Mouse (Mus musculus) bone marrow, adult 2 months (tissue): ENCODE results near the gene Ascl2. TPM values are rescaled to one million over a fixed set of nuclear protein-coding genes. Genes with fewer than 3 reads are reported as not detected.

Source experiments
- H3K27ac ChIP-seq: fragments of 200-500 bp; 2 replicates; pipeline ENCODE4 v1.5.1; 2012; ENCODE audit warnings: low read depth, mild to moderate bottlenecking, control low read depth, inconsistent platforms, low read length; ENCODE audit not compliant: control insufficient read depth, poor library complexity, insufficient read depth
- H3K4me1 ChIP-seq: fragments of 200-500 bp; 2 replicates; pipeline ENCODE4 v1.6.1; 2011; ENCODE audit warnings: low read length; ENCODE audit not compliant: control insufficient read depth, insufficient read depth
- H3K4me3 ChIP-seq: fragments of 200-500 bp; replicated peaks from 2 replicates; pipeline ENCODE3; 2011; ENCODE audit warnings: mild to moderate bottlenecking, low read depth, low read length, control low read depth; ENCODE audit not compliant: control insufficient read depth
- CTCF ChIP-seq: fragments of 200-500 bp; IDR thresholded peaks from 2 replicates; pipeline ENCODE4 v1.5.1; 2011; ENCODE audit warnings: low read length, control low read depth; ENCODE audit not compliant: control insufficient read depth, insufficient read depth
- POLR2A ChIP-seq: fragments of 200-500 bp; IDR thresholded peaks from 2 replicates; pipeline ENCODE4 v1.6.1; 2011; ENCODE audit warnings: low read depth, mild to moderate bottlenecking, control low read depth, low read length, borderline replicate concordance; ENCODE audit not compliant: control insufficient read depth
- WGBS: fragments of 180-500 bp; shearing (Covaris S2); methylation state at CpG from one replicate; pipeline ENCODE4 v1.1.7; 2018; 5-methylcytosine and 5-hydroxymethylcytosine counted together
- polyA plus RNA-seq: library from polyadenylated mRNA; stranded (reverse); fragments of >200 nt; gene quantifications from 2 replicates; pipeline ENCODE4 v1.2.4, GENCODE M21; 2011; ENCODE audit warnings: low replicate concordance; ENCODE audit not compliant: missing spikeins, insufficient read depth, insufficient read length

Gene Ascl2
- polyA plus RNA-seq: 0.61 TPM in 1 of 2 replicates, not detected in the other

DNA sequence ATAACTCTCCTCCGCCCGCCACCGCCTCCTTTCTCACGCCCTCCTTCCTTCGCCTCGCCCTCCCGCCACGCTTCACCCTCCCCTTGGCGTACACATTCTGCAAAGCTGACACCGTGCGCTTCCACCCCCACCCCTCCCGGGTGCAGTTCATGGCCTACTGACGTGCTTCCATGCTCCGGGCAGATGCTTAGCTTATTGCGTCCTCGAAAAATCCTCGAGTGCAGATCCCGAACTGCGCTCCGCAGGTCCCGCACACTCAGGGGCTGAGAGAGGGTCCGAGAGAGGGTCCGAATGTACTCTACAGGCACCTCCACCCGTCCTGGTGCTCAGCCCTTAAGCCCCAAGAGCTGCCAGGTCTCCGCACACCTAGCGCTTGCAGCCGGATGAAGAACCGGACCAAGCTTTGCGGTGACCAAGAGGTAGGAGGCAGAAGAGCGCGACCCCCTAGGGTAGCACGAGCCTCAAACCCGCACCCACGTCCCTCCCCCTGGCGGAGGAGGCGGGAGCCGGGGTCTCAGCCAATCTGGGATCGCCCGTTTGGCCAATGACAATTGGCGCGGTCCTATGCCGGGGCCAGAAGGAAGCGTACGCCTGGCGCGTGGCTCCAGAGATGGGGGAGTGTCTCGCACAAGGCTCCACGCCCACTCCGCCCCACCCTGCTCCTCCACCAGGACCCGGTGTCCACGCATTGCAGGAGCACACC is at the start of gene Ascl2:
Gene Ascl2, minus strand, starts transcription at position 456 of the 703 bp plus-strand sequence.
- Histone ChIP-seq H3K4me1 (peaks cover 6% of the 10 kb centered on the region), H3K27ac (peak within 1 kb of the TSS; percentile 75; the same call in 1 of the 2 replicates), H3K4me3 (peak within 1 kb of the TSS; percentile 53)
- WGBS: 3% methylated on average over 51 of the region's 51 CpGs
- TF ChIP-seq POLR2A: no peak
- TF ChIP-seq CTCF: no peak

DNA sequence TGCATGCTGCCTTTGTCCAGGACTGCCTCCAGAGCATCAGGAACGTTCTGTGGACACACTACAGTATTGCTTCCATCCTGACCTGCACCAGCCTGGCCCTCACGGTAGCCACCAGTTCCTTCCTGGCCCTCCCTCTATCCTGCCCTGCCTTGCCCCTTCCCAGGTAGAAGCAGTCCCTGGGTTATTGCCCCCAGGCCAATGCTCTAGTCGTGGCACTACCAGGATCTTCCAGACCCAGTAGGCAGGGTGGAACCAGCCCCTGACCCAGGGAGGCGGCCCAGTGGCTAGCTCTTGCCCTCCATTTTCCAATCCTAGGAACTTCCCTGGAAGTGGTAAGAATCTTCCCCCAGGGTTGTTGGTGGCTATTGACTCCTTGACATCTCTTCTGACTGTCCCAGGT is 48.1 kb upstream of the Ascl2 start:
- no peak for TF ChIP-seq CTCF
- TF ChIP-seq POLR2A: 0 out of 2 replicates have a peak, but pooled peaks have one; percentile 23
- no peak overlapping the region; the same call in 1 of the 2 replicates for H3K27ac ChIP-seq
- H3K4me1 ChIP-seq: no peaks in the 10 kb centered on the region; the same call in 1 of the 2 replicates
- H3K4me3 ChIP-seq: no peak overlapping the region
- WGBS: 86% methylated on average over 4 of the region's 4 CpGs

DNA sequence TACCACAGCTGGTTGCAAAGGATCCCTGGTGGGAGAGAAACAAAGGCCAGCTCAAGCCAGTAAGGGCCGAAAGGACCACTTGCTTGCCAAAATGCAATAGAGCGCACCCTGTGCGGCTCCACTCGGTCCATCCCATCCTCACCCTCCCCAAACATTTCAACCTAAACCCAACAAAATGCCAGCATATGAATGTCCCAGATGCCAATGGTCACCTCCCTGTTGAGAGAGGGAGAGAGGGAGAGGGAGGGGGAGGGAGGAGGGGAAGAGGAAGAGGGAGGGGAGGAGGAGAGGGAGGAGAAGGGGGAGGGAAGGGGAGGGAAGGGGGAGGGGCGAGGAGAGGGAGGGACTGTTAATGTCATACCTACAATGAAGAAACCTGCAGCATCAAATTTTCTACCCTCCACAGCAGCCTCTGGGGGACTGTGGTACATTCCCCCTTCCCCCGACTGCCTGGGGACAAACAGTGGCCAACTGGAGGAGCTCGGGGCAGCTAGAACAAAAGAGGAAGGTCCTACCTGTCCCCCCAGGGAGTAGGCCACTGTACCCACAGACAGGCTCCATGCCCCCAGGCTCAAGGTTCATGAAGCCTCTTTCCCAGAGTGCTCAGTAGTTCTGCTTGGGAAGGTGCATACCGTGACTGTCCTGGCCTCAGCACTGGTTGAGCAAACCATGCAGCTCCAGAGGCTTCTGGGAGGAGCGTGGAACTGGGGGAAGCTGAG is 47.5 kb upstream of the Ascl2 start:
- TF ChIP-seq CTCF (no peak), POLR2A (no peak)
- Histone ChIP-seq H3K27ac (no peak overlapping the region; the same call in 1 of the 2 replicates), H3K4me1 (no peaks in the 10 kb centered on the region; the same call in 1 of the 2 replicates), H3K4me3 (no peak overlapping the region)
- WGBS: 53% methylated on average over 9 of the region's 9 CpGs

DNA sequence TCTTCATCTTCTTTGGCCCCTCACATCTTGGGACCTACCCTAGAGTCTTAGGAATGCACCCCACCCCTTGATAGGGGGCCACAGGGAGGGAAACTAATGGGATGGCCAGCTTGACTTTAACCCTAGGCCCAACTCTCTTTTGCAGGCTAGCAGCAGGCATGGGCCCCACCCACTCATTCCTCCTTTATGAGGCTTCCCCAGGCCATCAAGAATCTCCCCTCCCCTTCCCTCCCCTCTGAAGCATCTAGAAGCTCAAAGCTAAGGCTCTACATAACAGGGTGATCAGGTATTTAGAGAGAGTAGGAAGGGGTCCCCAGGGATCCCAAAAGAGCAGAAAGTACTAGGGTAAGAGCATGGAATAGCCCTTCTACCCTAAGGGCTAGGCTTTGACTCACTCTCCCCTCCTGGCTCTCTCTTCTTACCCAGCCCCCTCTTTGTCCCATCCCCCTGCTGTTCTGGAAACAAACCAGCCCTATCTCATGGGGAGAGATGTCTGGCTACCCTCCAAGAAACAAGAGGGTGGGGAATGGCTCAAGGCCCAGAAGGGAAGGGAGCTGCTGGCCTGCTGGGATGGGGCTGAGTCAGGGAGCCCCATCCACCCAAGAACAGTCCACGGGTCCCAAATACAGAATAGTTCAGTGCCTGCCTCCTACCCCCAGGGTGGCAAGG is 46.8 kb upstream of the Ascl2 start:
- TF ChIP-seq CTCF: no peak
- no peak for TF ChIP-seq POLR2A
- Histone ChIP-seq H3K4me1 (no peaks in the 10 kb centered on the region; the same call in 1 of the 2 replicates), H3K4me3 (no peak overlapping the region), H3K27ac (no peak overlapping the region)
- WGBS: 20% methylated on average over 1 of the region's 1 CpGs

DNA sequence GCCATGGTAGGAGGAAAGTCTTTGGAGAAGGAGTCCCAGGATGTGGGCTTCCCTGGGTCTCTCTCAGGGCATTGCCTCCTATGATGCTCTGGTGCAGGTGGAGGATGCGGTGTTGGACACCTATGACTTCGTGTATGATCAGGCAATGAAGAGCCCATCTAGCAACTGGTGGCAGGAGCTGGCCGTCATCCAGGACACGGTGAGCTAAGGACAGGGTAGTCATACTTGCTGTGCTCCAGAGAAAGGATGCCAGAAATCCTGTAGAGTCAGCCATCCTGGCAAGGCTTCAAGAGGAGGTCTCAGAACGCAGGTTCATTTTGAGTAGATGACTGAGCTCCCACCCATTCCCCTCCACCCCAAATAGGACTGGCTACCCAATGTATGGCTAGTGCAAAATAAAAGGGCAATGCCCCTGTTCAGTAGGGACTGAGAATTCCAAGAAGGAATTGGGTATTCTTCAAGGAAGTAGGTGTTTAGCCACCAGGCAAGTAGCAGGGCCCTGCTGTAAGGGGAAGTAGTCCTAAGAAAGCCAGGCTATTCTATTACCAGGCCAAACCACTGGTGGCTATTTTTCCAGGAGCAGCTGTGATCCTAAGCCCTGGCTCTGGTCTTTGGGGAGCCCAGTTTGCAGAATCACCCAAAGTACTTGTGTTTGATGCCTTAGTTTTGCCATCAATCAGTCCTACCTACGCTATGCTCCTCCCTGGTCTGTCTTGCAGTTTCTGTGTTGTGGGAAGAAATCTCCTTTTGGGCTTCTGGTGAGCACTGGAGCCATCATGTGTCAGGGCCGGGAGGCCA is 46.0 kb upstream of the Ascl2 start:
- H3K27ac ChIP-seq: no peak overlapping the region
- no peaks in the 10 kb centered on the region; the same call in 1 of the 2 replicates for H3K4me1 ChIP-seq
- WGBS: 62% methylated on average over 7 of the region's 7 CpGs

DNA sequence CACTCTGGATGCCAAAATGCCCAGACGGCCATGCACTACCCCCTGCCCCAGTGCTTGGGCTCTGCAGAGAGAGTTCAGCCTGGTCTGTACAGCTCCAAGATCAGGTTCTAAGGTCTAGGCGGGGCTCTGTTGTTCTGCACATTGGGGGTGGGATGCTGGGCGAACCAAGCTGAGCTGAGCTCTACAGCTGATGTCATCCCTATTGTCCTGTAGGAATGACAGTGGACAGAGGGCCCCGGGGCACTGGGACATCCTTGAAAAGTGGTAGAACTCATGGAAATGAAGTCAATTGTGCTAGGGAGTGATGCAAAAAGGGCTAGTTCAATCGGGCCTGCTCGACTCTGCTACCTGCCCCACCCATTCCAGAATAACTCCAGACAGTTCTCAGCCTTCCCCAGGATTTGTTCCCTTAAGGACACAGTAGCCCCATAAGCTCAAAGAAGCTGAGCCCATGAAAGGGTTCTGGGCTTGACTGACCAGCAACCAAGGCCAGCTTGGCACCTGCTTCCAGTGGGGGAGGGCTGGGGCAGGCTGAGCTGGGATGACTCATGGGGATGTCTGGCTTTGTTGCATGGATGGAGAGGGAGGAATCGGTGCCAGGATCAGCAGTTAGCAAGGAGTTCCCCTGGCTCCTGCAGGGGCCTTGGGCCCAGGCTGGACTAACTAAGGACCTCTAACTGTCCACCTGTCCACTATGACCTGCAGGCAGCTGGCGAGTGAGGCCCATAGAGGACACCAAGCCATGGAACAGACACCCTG is 44.5 kb upstream of the Ascl2 start:
- H3K4me1 ChIP-seq: peaks cover 3% of the 10 kb centered on the region; the same call in 1 of the 2 replicates
- no peak overlapping the region for H3K4me3 ChIP-seq
- no peak overlapping the region for H3K27ac ChIP-seq
- WGBS: 68% methylated on average over 8 of the region's 8 CpGs
- TF ChIP-seq POLR2A: 0 out of 2 replicates have a peak, but pooled peaks have one; percentile 13
- no peak for TF ChIP-seq CTCF

More for the DNA sequence above, 46.0 kb upstream of the Ascl2 start:
- no peak for TF ChIP-seq POLR2A
- TF ChIP-seq CTCF: no peak
- no peak overlapping the region for H3K4me3 ChIP-seq
